Mouse (Mus musculus) C2C12 (cell line): ENCODE results near the gene Hirip3.

Experiments
- CTCF ChIP-seq: IDR thresholded peaks from one replicate; pipeline ENCODE4 v1.5.1; 2011; ENCODE audit not compliant: control insufficient read depth, insufficient read depth, insufficient read length
- USF1 ChIP-seq: IDR thresholded peaks from one replicate; pipeline ENCODE4 v1.6.1; 2011; ENCODE audit warnings: low read depth, mild to moderate bottlenecking, control low read depth, moderate library complexity

DNA sequence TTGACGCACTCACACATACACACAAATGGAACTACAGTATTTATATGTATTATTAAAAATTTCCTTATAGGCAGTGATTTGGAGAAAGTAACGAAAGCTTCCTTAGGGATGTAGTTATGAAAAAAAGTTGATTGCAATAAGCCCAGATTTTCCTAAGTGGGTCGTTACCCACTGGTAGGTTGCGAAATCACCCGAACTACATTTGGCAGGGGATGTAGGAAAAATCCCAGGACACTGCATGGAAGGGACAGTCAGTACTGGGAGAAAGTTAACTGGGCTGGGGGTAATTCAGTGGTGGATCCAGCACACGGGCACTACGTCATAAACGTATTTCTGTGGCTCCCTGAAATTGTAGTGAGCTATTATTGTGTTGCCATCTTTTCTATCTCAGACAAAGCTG lies 45.3 kb upstream of the Hirip3 start:
- TF ChIP-seq CTCF, result no peak
- TF ChIP-seq USF1, result no peak
